Comparison of ENCODE assay signal across 19 mouse cellular contexts in the genomic region with DNA sequence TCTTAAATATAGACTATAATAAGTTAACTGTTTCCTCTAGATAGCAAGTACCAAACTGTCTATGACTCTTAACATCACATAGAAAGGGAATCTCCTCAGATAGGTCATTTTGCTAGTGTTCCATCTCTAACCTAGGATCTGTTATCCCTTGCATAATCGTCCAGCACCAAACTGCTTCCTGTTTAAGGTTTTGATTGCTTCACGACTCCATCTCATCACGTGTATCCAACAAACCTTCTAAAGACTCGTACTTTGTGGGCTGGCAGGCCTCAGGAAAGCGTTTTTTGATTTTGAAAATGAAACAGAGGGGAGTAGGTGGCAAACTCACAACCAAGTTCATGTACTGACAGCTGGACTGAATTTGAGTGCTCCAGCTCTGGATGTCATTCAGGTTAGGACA.
DNase-seq lines count a peak whose midpoint lies in the region; ATAC-seq lines count a peak whose summit lies in the region.
"Had no signal": no experiment of that assay in that cellular context is flagged by ENCODE, and none has a peak within 500 bp of the region (broad histone marks: within the 10 kb centered on the region; RNA-seq: fewer than 3 reads in every experiment).

No protein-coding gene starts in this region.

- peak; percentile 99 for ATAC-seq in granulocyte monocyte progenitor cell, adult 5-6 weeks (replicated peaks; ENCODE audit: poor library complexity, severe bottlenecking)
- ATAC-seq in monocyte, adult 5-6 weeks (replicated peaks; ENCODE audit: insufficient number of reproducible peaks, low FRiP score, low TSS enrichment, poor library complexity, severe bottlenecking): 0 out of 2 replicates have a peak, but pooled peaks have one; percentile 35
- ATAC-seq: activated CD4-positive, CD25-positive, alpha-beta regulatory T cell, adult 4 months; forebrain, embryonic 15.5 days; hindbrain, postnatal 0 days had no signal

- DNase-seq in thymus, postnatal 0 days (ENCODE audit: low spot score): peak; percentile 5
- DNase-seq in thymus, postnatal 4 days: no peak
- no peak for DNase-seq in right cerebral cortex, postnatal 14 days
- DNase-seq in testis, postnatal 14 days (ENCODE audit: low spot score): no peak
- DNase-seq: adrenal gland, adult 8-10 months; adrenal gland, postnatal 25 days; cerebellum, adult 11-12 months; cerebellum, adult 9-11 months; cerebellum, postnatal 25 days; embryo, embryonic 11 days; gastrocnemius, postnatal 25 days; heart, adult 2 months; heart, postnatal 14 days; heart, postnatal 4 days had no signal
